Mouse (Mus musculus) heart, adult 9 months (tissue): Measurements from ENCODE around the gene Id3.

Source experiments
- DNase-seq, 2 experiments: peaks; one replicate each; pipeline ENCODE4 v3.0.0; 2022; ENCODE audit warnings: low spot score in 2 of 2

The Id3 gene

DNA sequence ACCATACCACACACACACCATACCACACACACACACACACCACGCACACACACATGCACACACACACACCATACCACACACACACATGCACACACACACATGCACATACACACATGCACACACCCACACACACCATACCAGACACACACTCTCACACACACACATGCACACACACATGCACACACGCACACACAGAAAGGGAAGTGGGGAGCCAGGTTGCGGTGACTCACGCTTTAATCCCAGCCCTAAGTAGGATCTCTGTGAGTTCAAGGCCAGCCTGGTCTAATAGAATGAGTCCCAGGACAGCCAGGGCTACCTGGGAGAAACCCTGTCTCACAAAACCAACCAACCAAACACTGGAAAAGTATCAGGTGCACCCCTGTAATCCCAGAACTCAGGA lies 18.7 kb upstream of the Id3 start:
- DNase-seq = no peak

DNA sequence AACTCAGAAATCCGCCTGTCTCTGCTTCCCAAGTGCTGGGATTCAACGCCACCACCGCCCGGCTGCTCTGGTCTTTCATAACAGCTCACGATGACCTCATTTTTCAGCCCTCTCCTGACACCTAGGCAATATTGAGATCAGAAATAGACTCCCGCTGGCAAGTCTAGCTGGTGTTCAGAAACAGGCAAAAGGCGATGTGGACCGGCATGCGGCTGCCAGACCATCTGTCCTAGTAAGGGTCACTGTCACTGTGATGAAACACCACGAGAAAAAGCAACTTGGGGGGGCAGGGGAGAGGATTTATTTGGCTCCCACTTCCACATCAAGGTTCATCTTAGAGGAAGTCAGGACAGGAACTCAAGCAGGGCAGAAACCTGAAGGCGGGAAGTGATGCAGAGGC lies 17.8 kb upstream of the Id3 start:
- no peak for DNase-seq

DNA sequence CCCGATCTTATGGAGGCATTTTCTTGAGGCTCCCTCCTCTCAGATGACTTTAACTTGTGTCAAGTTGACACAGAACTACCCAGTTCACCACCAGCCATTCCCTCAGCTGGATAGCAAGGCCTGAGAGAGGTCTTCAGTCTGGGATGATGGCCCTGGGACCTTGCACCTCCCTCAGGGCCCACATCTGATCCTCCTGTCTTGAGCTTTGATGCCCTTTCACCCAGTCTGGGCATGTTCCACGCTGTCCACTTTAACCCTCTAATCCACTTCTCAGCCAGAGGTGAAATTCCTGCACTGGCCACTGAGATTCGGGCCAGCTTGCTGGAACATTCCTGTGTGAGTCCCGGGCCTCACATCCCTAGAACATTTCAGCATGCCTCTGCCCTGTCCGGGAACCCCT lies 17.3 kb upstream of the Id3 start:
- no peak for DNase-seq

DNA sequence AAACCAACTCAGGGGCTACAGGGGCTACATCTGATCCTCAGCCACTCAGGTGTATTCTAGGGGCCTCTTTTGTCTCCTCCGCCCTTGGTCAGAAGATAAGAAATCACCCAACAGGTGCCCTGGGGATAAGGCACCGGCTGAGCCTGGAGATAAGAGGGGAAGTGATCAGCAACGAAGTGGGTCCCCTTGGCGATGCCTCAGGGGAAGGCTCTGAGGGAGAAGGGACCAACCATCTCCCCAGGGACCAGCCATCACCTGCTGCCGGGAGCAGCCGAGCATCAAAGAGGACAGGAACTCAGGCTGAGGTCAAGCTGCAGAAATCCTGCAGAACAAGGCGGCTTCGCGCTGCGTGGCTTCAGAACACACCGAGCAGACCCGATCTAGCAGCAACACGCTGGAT lies 15.6 kb upstream of the Id3 start:
- DNase-seq = no peak

DNA sequence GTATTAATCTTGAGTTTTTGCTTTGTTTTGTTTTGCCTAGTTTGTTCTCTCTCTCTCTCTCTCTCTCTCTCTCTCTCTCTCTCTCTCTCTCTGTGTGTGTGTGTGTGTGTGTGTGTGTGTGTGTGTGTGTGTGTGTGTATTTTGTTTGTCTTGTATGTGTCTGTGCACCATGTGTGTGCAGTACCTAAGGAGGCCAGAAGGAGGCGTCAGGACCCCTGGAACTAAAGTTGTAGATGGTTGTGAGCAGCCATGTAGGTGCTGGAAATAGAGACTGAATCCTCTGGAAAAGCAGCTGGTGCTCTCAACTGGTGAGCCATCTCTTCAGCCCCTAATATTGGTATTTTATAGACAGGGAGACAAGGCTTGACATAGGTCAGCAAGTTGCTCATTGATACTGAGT lies 13.5 kb upstream of the Id3 start:
- no peak for DNase-seq

DNA sequence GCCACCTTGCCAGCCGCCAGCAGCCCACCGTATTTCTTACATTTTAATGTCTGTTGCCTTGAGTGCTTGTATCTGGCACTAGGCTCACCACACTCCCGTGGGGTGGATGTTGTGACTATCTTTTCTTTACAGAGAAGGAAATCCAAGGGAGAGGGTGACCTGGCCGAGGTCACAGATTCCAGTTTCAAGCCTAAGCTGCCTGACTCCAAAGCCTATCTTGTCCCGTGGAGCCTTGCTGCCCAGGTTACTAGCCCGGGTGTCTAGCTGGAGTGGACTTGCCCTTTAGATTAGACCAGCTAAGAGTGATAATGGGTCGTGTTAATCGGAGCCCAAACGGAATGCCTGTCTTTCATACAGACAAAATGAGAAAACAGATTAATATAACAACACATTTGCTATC lies 9.5 kb upstream of the Id3 start:
- DNase-seq = no peak

DNA sequence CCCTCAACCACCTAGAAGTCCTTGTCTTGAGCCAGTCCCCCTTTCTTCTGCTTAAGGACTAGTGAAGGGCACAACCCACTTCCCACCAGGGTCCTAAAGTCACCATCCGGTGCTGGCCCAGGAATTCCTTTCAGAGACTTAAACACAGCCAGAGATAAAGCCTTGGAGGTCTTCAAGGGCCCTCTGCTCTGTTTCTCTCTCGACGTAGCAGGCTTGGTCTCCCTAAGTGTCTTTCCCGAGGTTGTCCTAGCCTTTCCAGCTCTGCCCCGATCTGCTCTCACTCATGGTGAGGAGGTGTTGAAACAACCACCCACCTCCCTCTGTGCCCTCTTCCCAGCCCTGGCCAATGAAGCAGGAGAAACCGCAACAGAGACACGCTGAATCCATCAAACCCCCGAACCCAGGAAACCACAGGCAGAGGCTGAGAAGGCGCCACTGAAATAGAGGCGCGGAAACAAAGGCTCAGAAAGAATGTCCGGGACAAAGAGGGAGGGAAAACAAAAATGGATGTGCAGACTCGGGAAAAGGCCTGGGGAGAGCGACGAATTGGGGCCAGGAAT lies 8.8 kb upstream of the Id3 start:
- DNase-seq = peak in 1 of 2 experiments; percentile 51

DNA sequence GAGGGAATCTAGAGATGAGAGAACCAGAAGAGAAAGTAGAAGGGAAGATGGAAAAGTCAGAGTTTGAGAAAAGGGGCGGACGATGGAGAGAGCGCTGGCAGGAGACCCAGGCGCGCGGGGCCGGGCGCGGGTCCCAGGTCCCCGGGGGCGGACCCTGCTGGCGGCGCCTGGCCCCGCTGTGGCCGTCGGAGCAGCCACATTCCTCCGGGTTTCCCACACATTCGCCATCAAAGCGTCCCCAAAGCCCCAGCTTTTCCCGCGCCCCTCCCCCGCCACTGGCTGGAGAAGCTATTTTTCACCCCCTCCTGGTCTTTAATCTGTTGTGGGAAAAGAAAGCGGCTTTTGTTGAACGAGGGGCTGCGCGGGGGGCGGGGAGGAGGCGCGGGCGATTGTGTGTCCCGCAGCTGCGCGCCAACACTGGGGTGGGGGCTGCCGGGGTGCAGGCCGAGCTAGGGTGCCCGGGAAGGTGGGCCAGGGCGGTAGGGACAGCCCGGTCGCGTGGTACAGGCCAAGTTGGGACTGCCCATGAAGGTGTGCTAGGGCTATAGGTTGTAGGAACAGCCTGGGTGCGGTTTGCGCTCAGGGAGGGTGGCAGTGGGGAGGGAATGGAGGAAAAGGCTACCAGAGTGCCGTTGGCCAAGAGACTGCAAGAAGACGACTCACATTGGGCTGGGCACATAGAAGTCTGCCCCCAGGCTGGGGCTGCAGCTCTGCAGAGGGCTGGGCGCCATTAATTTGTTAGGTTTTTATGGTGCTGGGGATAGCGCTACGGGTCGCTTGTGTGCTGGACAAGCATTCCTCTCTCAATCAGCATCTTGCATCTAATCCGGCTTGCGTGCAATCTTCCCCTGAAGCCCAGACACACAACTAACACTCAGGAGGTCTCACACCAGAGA lies 8.1 kb upstream of the Id3 start:
- peak in 1 of 2 experiments; percentile 59 for DNase-seq

DNA sequence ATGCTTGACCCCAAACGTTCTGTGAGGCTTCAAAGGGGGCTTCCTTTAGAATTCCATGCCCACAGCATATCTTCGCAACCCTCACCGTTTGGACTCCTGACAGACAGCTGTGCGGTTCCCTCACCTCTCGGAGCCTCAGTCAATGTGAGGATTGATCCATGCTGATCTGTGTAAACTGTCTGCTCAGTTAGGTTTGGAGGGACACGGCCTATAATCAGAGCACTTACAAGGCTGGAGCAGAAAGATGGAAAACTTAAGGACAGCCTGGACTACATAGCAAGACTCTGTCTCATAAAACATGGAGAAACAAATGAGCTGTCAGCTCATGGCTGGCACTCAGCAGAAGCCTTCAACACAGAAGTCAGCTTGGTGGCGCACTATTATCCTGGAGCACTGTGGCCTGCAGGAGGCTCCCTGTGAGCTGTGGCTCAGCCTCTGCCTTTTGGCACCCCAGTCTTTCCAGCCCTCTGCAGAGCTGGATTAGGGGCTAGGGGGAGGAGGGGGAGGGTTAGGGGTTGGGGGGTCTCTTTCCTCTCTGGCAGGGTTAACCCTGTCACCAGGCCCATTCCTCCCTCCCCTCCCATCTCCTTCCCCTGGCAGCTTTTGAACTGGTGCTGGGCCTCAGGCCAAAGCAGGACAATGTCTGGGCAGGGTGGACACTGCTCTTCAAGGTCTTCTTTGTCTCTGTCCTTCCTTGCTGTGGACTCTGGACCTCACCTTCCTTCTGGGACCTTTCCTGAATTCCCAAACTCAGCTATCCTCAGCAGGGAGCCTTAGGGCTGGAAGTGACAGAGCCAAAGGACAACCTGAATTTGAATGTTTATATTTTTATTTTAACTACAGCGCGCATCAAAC lies 7.2 kb upstream of the Id3 start:
- no peak for DNase-seq

DNA sequence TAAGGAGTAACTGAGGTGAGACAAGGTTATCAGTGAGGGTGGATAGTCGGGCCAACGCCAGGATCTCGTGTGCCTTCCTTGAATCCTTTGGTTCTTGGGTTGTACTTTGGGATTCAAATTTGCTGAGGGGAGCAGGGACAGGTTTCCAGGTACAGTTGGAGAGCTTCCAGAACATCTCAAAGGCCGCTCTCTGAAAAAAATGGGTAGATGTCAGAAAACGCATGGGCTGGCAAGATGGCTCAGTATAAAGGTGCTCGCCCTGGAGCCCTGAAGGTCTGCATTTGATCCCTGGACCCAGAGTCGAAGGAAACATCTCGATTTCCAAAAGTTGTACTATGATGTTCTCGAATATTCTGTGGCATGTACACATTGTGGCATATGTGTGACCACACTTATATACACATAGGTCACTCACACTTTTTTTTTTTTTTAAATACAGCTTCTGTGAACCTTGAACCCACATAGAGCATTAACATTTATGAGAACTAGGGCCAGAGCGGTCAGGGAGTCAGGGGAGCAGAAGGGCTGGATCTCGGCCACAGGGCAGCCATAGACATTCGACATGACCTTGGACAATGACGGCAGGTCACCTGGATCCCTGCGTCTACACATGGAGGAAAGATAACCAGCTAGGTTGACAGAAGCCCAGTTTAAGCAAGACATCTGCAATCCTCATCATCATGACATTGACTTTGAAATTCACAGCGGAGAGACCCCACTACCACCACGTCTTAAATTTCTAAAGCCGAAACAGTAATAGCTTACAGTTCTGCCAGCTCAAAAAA lies 3.8 kb upstream of the Id3 start:
- peak in 1 of 2 experiments; percentile 53 for DNase-seq

DNA sequence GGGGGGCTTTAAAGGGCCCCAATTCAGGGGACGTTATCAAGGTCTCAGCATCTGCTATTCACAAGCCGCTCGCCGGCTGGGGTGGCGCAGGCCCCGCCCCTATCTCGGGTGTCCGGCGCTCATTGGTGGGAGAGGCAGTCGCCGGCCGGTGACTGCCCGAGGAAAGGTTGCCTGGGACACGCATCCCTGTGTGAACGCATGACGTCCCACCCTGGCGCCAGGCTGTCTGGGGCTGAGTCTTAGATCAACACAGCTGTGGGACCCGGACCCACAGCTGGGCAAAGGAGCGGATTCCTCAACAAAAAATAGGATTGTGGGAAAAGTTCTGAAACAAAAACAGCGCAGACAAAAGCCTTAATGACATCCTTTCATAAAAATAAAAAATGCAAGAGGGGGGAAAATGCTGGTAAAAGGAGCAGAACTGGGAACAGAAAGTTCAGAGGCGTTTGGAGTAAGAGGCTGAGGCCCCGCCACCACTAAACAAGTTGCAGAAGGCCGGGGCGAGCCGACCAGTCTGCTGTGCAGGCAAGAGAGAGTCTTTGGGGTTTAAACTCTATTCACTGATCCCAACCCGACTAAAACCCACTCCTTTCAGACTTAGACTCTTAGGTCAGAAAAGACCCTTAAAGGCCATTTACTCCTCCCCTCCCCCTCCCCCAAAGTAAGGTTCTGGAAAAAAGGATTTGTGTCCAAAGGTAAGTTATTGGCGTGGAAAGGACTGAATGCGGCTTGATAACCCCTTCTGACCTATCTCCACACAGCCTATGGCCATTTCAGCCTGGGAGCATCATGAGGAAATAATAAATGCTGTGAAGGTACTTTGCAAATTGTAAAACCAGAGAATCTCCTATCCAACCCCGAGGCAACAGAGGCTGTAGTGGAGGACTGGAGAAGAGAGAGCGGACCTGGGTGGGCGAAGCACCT lies 2.7 kb upstream of the Id3 start:
- DNase-seq = peak; percentile 96 to 98

DNA sequence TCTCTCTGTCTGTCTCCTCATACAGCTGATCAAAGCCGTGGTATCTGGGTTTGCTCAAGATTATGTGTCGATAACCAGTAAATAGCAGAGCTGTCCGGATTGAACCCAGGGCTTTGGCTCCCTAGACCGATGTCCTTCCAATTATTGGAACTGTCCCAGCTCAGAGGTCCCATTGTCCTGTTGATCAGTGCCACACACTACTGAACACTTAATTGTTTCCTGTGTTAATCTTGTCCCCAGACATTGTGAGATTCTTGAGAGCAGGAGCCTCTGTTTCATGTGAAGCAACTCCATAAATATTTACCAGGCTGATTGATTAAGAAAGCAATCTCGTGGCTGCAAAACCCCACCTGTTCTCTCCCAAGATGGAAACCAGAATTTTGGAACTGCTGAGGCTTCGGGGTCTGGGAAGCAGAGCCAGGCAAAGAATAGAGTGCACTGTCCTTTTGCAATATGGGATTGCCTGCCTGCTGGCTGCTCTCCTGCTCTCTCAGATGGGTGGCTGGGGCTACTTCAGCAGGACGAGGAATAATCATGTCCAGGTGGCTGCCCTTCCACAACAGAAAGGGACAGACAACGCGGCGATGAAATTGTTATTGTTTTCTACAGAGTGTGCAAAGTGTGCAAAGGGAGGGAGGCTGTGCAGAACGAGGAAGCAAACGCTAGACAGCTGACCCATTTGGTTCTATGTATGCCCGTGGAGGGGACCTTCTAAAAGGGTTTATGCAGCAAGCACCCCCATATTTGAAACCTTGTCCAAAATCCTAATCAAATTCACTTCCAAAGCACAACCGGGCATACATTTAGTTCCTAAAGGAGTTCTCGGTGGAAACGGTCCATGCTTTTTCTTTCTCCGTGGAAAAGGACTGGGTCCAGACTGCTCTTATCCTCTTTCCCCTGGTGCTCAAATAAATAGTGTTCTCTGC lies 767 bp upstream of the Id3 start:
- peak in 1 of 2 experiments; percentile 52 for DNase-seq

DNA sequence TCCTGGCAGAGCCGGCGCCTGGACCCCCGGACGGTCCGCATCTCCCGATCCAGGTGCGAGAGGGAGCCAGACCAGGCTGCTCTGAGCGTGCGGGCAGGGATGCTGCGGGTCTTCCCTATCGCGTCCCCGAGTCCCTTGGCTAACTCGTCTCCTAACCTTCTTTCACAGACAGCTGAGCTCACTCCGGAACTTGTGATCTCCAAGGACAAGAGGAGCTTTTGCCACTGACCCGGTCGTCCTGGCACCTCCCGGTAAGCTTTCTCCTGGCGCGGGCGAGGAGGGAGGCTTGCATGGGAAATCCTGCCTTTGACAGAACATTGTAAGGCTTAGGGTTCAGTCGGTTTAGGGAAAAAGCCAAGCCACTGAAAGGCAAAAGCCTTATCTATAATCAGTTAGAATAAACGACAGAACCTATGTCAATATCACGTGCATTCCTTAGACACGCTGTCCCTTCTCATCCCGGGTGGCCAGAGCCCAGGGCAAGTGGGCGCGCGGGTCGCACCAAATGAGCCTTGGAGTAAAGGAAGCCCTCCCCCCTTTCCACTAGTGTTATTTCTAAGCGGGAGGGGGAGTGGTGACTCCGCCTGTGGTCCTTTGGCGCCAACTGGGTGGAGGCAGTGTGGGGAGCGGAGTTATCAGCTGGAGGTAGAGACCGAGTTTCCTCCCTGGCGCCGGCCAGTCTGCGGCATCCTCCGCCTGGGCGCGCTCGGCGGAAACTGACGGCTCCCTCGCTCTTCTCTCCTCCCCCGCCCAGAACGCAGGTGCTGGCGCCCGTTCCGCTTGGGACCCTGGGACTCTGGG lies 1.0 kb downstream of the Id3 start:
- DNase-seq = peak; percentile 91 to 93

DNA sequence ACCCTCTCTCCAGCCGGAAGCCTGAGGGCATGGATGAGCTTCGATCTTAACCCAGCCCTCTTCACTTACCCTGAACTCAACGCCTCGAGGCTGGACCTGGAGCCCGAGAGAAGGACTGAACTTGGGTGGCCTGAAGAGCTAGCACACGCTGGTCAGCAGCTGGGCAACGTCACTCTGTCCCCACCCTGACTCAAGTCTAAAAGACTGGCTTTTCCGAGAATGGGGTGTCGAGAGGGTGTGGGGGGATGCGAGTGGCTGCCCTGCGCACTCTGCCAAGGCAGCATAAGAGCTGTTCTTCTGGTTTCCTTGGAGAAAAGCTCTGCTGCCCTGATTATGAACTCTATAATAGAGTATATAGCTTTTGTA lies 1.6 kb downstream of the Id3 start:
- DNase-seq = no peak

DNA sequence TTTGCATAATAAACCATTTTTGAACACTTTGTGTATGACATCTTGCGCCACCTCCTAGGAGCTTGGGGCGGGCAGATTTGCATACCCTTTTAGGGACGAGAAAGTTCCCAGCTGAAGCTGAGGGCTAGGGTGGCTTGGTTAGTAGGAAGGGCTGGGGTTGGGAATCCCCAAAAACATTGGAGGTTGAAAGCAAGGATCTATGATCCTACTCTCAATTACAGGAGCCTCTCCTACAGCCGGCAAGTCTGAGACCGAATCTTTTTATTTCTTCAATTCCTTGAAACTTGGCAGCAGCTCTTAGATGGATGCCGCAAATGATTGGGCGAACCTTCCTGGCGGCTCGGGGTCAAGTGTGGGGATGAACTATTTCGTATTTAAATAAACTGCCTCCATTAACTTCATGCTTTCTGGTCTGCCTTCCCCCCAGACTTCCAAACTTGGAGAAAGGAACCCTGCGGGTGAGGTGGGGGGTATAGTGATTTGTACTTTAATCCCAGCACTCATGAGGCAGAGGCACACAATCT lies 2.1 kb downstream of the Id3 start:
- no peak for DNase-seq

DNA sequence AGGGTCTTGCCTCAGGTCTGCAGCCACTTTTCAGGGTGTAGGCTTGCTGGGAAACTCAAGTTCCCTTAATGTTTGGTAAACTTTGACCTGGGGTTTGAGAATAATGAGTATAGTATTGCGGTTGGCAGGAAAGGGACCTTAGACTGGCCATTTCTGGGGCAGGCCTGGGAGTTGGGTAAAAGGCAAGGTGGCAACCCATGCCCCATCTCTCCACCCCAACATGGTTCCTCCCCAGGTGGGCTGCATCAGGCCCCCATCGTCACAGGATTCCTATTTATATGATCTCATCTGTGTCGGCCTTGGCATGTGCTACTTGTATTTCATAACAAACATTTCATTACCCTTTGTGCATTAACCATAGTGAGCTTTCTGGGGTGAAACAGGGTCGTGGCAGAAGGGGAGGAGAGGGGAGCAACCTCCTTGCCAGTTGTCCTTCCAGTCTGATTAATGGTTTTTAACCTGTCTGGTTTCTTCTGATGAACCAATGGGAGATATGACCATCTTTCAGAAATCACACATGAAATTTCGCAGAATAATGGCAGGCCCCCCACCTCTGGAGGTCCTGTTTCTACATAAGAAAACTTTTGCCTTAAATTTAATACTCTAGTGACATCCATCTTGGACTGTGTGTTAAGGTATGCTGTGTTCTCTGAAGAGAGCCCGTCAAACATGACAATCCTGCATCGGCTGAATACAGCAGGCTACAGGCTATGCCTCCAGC lies 2.9 kb downstream of the Id3 start:
- DNase-seq = no peak

DNA sequence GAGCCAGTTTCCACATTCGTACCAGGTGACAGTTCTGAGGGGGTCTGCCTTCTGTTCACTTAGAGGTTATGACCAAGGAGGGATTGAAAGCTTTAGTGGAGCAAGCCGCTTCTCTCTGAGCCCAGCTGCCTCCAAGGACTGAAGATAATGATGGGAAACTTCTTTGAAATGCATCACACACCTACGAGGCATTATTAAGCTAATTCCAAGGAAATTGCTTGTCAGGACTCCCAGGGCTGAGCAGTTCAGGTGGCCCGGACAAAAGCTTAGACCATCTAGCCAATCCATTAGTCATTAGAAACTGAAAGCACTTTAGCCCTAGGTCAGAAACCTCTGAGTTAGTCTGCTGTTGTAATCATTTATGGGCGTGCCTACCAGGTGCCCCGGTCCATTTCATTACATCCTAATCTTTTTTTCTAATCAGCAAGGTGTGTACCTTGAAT lies 3.4 kb downstream of the Id3 start:
- peak; percentile 68 to 78 for DNase-seq
